Comparison of ENCODE assay signal across 9 mouse cellular contexts in the genomic region with DNA sequence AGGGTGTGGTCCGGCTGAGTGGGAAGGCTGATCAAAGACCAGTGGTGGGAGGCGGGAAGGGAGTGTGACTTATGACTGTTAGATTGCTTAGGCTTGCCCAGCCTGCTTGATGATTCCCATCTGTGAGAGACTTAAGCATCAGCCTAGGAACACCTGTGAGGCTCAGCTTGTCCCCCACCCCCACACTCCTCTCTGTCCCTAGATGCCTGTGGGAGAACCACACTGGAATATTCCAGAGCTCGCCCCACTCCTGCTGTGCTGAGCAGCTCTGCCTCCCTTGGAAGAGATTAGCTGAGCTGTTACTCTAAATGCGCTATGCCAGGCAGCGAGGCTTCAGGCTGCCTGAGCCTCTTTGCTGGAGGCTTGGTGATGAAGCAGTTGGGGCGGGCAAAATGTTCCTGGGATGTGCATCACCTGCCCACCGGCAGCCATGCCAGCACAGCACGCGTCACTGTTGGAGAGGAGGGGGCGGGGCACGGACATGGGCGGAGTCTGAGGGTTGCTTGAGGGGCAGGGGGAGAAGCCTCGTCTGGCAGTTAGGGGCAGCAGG. TPM values are rescaled to one million over a fixed set of nuclear protein-coding genes. Genes with fewer than 3 reads are reported as not detected.
DNase-seq lines count a peak whose midpoint lies in the region; ATAC-seq and TF ChIP-seq lines count a peak whose summit lies in the region.
"Not testable (repeated sequence)": the region's sequence is repeated elsewhere in the genome, so short reads cannot be mapped to it uniquely, and the experiment has no call there.
"Had no signal": no experiment of that assay in that cellular context is flagged by ENCODE, and none has a peak within 500 bp of the region (broad histone marks: within the 10 kb centered on the region; RNA-seq: fewer than 3 reads in every experiment).

No protein-coding gene starts in this region.

- not testable (repeated sequence) for H3K9me3 ChIP-seq in limb, embryonic 14.5 days (ENCODE audit: control insufficient read depth, low read length)

- H3K9ac ChIP-seq in limb, embryonic 14.5 days (ENCODE audit: low read depth, low read length, severe bottlenecking): not testable (repeated sequence)

- not testable (repeated sequence) for H3K4me1 ChIP-seq in cortical plate, adult 2 months (ENCODE audit: control insufficient read depth, insufficient read depth, low read length)
- H3K4me1 ChIP-seq in limb, embryonic 14.5 days (ENCODE audit: control insufficient read depth, insufficient read depth, low read length): peaks cover 19% of the 10 kb centered on the region

- peak; percentile 54 for ATAC-seq in limb, embryonic 14.5 days (ENCODE audit: low FRiP score, low read depth)

- not testable (repeated sequence) for H3K27me3 ChIP-seq in limb, embryonic 14.5 days (ENCODE audit: control insufficient read depth, insufficient read depth, low read length)

- not testable (repeated sequence) for TF ChIP-seq CTCF in cortical plate, adult 2 months (IDR thresholded peaks at IDR 0.05; ENCODE audit: extremely low read depth, insufficient read depth, low read length)

- peak overlapping the region; percentile 39 for H3K4me2 ChIP-seq in limb, embryonic 14.5 days (replicated peaks; ENCODE audit: low read depth, low read length, severe bottlenecking)

- 0 out of 2 replicates have a peak, but pooled peaks have one; percentile 24 for TF ChIP-seq POLR2A in cortical plate, adult 2 months (IDR thresholded peaks at IDR 0.05; ENCODE audit: extremely low read depth, insufficient read depth, low read length)
- not testable (repeated sequence) for TF ChIP-seq POLR2A in limb, embryonic 14.5 days (IDR thresholded peaks at IDR 0.05; ENCODE audit: borderline replicate concordance, extremely low read depth, insufficient read depth, insufficient read length)

- WGBS in limb, embryonic 14.5 days: 0% methylated on average over 11 of the region's 13 CpGs

- DNase-seq in 3T3-L1 (ENCODE audit: low read depth, low spot score): peak; percentile 86
- peak; percentile 40 for DNase-seq in forelimb bud, embryonic 11.5 days (ENCODE audit: low read depth, low spot score)
- DNase-seq in heart, postnatal 4 days: peak; percentile 58
- peak; percentile 48 to 73 for DNase-seq in layer of hippocampus, adult 18-20 months (ENCODE audit: low spot score in 2 of 2)
- DNase-seq in limb, embryonic 14.5 days (ENCODE audit: low spot score): not testable (repeated sequence)
- DNase-seq in mesoderm, embryonic 11.5 days (ENCODE audit: low read depth, low spot score): peak; percentile 58
- DNase-seq in right cerebral cortex, postnatal 14 days: peak; percentile 64

- H3K27ac ChIP-seq in cortical plate, adult 2 months (ENCODE audit: insufficient read depth, low read length); limb, embryonic 14.5 days (replicated peaks; ENCODE audit: low read depth, low read length): not testable (repeated sequence)

- peaks cover 18% of the 10 kb centered on the region for H3K36me3 ChIP-seq in limb, embryonic 14.5 days (ENCODE audit: control insufficient read depth, insufficient read depth, low read length)

- not testable (repeated sequence) for H3K4me3 ChIP-seq in cortical plate, adult 2 months (ENCODE audit: insufficient read depth, low read length)
- 0 out of 2 replicates have a peak overlapping the region, but pooled peaks have one; percentile 5 for H3K4me3 ChIP-seq in limb, embryonic 14.5 days (replicated peaks; ENCODE audit: low read length)

RNA-seq across cellular contexts. Expression of gene Notch3, which starts 48.7 kb away (rescaled TPM):
- polyA plus RNA-seq in cortical plate, adult 2 months (2012; rRNA removed): 7.5 and 7.8 TPM in 2 replicates
- 10 to 100 TPM; 51.5 to 52.3 TPM for total RNA-seq in heart, postnatal 4 days (2021)
- 1 to 10 TPM; 4.4 to 5.0 TPM for total RNA-seq in layer of hippocampus, adult 18-20 months (2021)
- polyA plus RNA-seq in limb, embryonic 14.5 days (2012; rRNA removed): 50.0 and 77.6 TPM in 2 replicates
- 17.7 and 19.4 TPM in 2 replicates for polyA plus RNA-seq in limb, embryonic 14.5 days (2014; fragmentation: Nextera tagmentation; extraction: Ambion mirVana)
- polyA plus RNA-seq: macrophage had no signal

Comparison
In these comparisons a context has a peak if more than half of its experiments do, and no peak if none do; other contexts are left out.
1. RNA of gene Notch3, which starts 48.7 kb away (total RNA-seq): 51.5 to 52.3 TPM in heart, postnatal 4 days; 4.4 to 5.0 TPM in layer of hippocampus, adult 18-20 months; every median in the first group is over 4 times any median in the second.